Mouse (Mus musculus): ENCODE measurements around the gene Gcc1. TPM values are rescaled to one million over a fixed set of nuclear protein-coding genes. Genes with fewer than 3 reads are reported as not detected.

The Gcc1 gene
- polyA plus RNA-seq, 1 experiment: 4.3 TPM

GRCm38 (mm10) chr6:28450481-28450880 is 22.3 kb upstream of the Gcc1 start:
- Histone ChIP-seq H3K36me3 (replicated peaks; ENCODE audit: low read length) (no peaks in the 10 kb centered on the region), H3K9me3 (no peaks in the 10 kb centered on the region; the same call in 1 of the 2 replicates), H3K4me3 (replicated peaks) (no peak overlapping the region), H3K27me3 (replicated peaks) (peaks cover 67% of the 10 kb centered on the region), H3K4me1 (peaks cover 17% of the 10 kb centered on the region)
- TF ChIP-seq GATA1 (IDR thresholded peaks at IDR 0.05; ENCODE audit: borderline replicate concordance, low read length) (no peak), FLI1 (IDR thresholded peaks at IDR 0.05; ENCODE audit: low read length) (no peak)

- H3K4me1 ChIP-seq: peaks cover 17% of the 10 kb centered on the region
- TF ChIP-seq FLI1 (IDR thresholded peaks at IDR 0.05; ENCODE audit: low read length) (no peak), GATA1 (IDR thresholded peaks at IDR 0.05; ENCODE audit: borderline replicate concordance, low read length) (no peak)
- H3K36me3 ChIP-seq (replicated peaks; ENCODE audit: low read length): no peaks in the 10 kb centered on the region
- no peaks in the 10 kb centered on the region; the same call in 1 of the 2 replicates for H3K9me3 ChIP-seq
- peaks cover 73% of the 10 kb centered on the region for H3K27me3 ChIP-seq (replicated peaks)
- no peak within 1 kb of the TSS for H3K4me3 ChIP-seq (replicated peaks)
These were observed 21.1 kb upstream of the Gcc1 start, which contains the start of gene Pax4 for GRCm38 (mm10) chr6:28449253-28449652. Gene Pax4 (minus strand): TSS chr6:28449353.

DNA sequence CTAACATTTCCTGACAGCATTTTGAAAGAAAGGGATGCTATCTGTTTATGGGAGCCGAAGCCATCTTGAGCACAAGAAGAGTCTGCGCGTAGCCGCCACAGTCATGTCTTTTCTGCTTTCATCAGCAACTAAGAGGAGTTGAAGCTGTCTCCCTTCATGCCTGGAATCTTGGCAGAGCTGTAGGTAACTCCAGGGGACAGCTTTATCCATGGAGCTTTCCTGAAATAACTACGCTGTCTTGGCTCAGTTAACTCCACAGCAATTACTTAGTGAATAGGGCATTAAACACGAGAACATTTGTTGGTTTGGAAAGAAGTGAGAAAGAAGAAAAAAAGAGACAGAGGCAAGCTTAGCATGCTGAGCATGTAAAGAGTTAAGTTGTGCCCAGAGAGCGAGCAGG is 19.7 kb upstream of the Gcc1 start:
- Histone ChIP-seq H3K4me1 (peaks cover 13% of the 10 kb centered on the region), H3K36me3 (replicated peaks; ENCODE audit: low read length) (no peaks in the 10 kb centered on the region), H3K4me3 (replicated peaks) (no peak overlapping the region), H3K27me3 (replicated peaks) (peaks cover 80% of the 10 kb centered on the region), H3K9me3 (no peaks in the 10 kb centered on the region; the same call in 1 of the 2 replicates)
- TF ChIP-seq GATA1 (IDR thresholded peaks at IDR 0.05; ENCODE audit: borderline replicate concordance, low read length) (no peak), FLI1 (IDR thresholded peaks at IDR 0.05; ENCODE audit: low read length) (no peak)

GRCm38 (mm10) chr6:28431538-28431855 is 3.3 kb upstream of the Gcc1 start:
- H3K4me1 ChIP-seq: peaks cover 14% of the 10 kb centered on the region
- peaks cover 16% of the 10 kb centered on the region for H3K36me3 ChIP-seq (replicated peaks; ENCODE audit: low read length)
- TF ChIP-seq FLI1 (IDR thresholded peaks at IDR 0.05; ENCODE audit: low read length) (no peak), GATA1 (IDR thresholded peaks at IDR 0.05; ENCODE audit: borderline replicate concordance, low read length) (no peak)
- H3K27me3 ChIP-seq (replicated peaks): peaks cover 7% of the 10 kb centered on the region
- no peaks in the 10 kb centered on the region for H3K9me3 ChIP-seq
- H3K4me3 ChIP-seq (replicated peaks): no peak overlapping the region

GRCm38 (mm10) chr6:28430795-28431537 is 2.8 kb upstream of the Gcc1 start:
- Histone ChIP-seq H3K4me1 (peaks cover 19% of the 10 kb centered on the region), H3K27me3 (replicated peaks) (peaks cover 7% of the 10 kb centered on the region), H3K36me3 (replicated peaks; ENCODE audit: low read length) (peaks cover 21% of the 10 kb centered on the region), H3K9me3 (no peaks in the 10 kb centered on the region), H3K4me3 (replicated peaks) (no peak overlapping the region)
- no peak for TF ChIP-seq GATA1 (IDR thresholded peaks at IDR 0.05; ENCODE audit: borderline replicate concordance, low read length)
- no peak for TF ChIP-seq FLI1 (IDR thresholded peaks at IDR 0.05; ENCODE audit: low read length)

DNA sequence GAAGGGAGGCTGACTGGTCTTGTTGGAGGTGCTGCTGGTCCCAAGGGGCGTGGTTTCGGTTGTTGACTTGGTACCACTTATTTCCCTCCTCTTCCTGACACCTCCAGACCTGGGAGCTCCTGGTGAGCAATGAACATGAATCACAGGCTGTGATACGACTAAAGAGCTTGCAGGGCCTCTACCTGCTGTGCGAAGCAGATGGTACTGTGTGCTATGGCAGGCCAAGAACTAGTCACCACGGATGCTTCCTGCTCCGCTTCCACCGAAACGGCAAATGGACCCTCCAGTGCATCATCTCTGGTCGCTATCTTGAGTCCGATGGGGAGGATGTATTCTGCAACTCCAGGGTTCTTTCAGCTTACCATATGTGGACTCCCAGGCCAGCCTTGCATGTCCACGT is 1.7 kb upstream of the Gcc1 start:
- TF ChIP-seq GATA1 (IDR thresholded peaks at IDR 0.05; ENCODE audit: borderline replicate concordance, low read length) (no peak), FLI1 (IDR thresholded peaks at IDR 0.05; ENCODE audit: low read length) (no peak)
- Histone ChIP-seq H3K27me3 (replicated peaks) (peaks cover 5% of the 10 kb centered on the region), H3K36me3 (replicated peaks; ENCODE audit: low read length) (peaks cover 32% of the 10 kb centered on the region), H3K4me3 (replicated peaks) (no peak overlapping the region), H3K9me3 (no peaks in the 10 kb centered on the region), H3K4me1 (peaks cover 27% of the 10 kb centered on the region)

DNA sequence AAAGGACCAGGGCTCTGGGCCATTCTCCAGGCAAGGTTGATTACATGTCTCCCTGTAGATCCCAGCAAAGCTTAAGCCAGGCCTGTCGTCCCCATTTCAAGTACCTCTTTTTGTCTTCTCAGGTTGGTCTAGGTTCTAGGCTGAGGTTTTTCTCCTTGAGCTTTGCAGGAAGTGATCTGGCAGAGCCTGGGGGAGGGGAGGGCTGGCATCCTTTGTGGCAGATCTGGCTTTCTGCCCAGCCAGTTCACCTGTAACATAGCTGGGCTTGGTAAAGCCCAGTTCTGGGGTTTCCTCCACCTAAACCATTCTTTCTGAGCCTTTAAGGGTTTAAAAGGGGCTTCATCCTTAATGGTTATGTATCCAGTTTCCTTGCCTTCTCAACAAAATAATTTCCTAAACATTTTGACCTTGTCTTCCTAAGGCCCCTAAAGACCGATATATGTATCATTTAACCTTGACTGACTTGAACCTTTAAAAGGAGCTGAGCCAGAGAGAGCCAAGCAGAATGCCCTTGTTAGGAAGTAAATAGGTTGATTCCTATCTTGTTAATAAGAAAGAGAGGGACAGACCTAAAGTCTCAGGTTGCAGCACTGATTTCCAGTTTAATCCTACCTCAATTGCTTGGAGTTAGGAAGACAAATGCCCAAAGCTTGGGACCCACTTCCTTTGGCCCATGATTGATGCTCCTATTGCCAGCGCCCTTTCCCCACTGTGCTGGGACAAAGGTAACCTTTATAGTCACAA is 922 bp downstream of the Gcc1 start, which contains the start of gene Fscn3:
TSS of gene Fscn3 (plus strand) at position 694 of the 744 bp plus-strand sequence.
- H3K4me3 ChIP-seq (replicated peaks): no peak within 1 kb of the TSS
- H3K4me1 ChIP-seq: peaks cover 46% of the 10 kb centered on the region
- peaks cover 38% of the 10 kb centered on the region for H3K36me3 ChIP-seq (replicated peaks; ENCODE audit: low read length)

DNA sequence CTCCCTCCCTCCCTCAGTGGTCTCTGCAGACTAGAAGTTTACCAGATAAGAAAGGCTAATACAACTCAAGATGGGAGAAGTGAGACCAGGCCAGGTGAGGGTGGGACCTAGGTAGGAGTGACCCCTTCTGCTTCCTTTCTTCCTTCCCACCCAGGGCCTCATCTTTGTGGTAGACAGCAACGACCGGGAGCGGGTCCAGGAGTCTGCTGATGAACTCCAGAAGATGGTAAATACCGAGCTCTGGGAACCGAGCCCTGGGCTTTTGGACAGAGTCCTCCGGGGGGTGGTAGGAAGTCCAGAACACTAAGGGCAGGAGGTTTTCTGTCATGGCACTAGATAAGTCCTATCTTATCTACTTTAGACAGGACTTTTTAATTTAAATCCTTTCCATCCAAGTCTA is 3.2 kb downstream of the Gcc1 start:
- Histone ChIP-seq H3K4me3 (replicated peaks) (peak overlapping the region; percentile 6), H3K36me3 (replicated peaks; ENCODE audit: low read length) (peaks cover 44% of the 10 kb centered on the region), H3K9me3 (no peaks in the 10 kb centered on the region), H3K27me3 (replicated peaks) (no peaks in the 10 kb centered on the region), H3K4me1 (peaks cover 60% of the 10 kb centered on the region)
- TF ChIP-seq FLI1 (IDR thresholded peaks at IDR 0.05; ENCODE audit: low read length): no peak
- TF ChIP-seq GATA1 (IDR thresholded peaks at IDR 0.05; ENCODE audit: borderline replicate concordance, low read length): no peak

More for the DNA sequence above, 922 bp downstream of the Gcc1 start, which contains the start of gene Fscn3:
- Histone ChIP-seq H3K27me3 (replicated peaks) (peaks cover 2% of the 10 kb centered on the region), H3K9me3 (no peaks in the 10 kb centered on the region)
- TF ChIP-seq GATA1 (IDR thresholded peaks at IDR 0.05; ENCODE audit: borderline replicate concordance, low read length) (no peak), FLI1 (IDR thresholded peaks at IDR 0.05; ENCODE audit: low read length) (no peak)

GRCm38 (mm10) chr6:28423767-28424695 is 4.2 kb downstream of the Gcc1 start:
- Histone ChIP-seq H3K27me3 (replicated peaks) (no peaks in the 10 kb centered on the region), H3K4me1 (peaks cover 68% of the 10 kb centered on the region), H3K36me3 (replicated peaks; ENCODE audit: low read length) (peaks cover 53% of the 10 kb centered on the region), H3K9me3 (no peaks in the 10 kb centered on the region), H3K4me3 (replicated peaks) (peak overlapping the region; percentile 95)
- TF ChIP-seq GATA1 (IDR thresholded peaks at IDR 0.05; ENCODE audit: borderline replicate concordance, low read length): no peak
